Mouse (Mus musculus): ENCODE results near the gene Pank4.

The Pank4 gene

GRCm38 (mm10) chr4:154967173-154967572 is 3.2 kb downstream of the Pank4 start:
- no peak for DNase-seq (ENCODE audit: low spot score in 2 of 2)

DNA sequence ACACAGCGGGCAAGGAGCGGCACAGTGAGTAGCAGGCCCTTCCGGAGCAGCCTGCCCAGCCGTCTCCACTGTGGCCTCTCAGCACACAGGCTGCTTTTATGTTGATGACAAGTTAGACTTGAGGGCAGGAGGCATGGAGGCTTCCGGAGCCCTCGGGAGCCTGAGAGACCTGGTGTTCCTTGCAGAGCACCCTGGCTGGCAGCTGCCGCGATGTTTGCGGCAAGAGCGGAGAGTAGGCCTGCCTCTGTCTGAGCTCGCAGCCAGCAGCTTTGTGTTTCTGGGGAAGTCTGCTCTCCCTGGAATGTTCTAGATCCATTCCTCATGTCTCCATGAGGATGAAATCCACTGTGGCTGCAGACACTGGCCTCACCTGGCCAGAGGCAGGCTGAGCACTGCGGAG is 8.6 kb downstream of the Pank4 start:
- no peak for DNase-seq (ENCODE audit: low spot score in 2 of 2)

DNA sequence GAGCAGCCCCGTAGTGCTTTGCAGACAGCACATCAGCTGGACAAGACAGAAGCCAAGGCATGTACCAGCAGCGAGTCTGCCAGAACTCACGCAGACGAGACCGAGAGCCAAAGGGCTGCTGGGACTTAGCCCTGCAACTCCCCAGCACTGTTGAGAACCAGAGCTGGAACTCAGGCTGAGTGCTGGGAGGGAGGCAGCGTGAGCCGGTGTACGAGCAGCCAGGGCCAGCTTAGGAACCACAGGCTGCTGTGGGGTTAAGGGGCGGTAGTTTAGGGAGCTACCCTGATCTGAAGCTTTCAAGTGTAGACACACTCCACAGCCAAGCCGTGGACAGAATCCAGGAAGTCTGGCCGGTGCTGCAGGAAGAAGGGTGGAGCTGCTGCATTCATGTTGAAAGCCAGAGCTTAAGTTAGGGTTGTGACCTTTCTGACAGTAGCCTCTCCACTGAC is 10.3 kb downstream of the Pank4 start:
- DNase-seq (ENCODE audit: low spot score in 2 of 2) = no peak

DNA sequence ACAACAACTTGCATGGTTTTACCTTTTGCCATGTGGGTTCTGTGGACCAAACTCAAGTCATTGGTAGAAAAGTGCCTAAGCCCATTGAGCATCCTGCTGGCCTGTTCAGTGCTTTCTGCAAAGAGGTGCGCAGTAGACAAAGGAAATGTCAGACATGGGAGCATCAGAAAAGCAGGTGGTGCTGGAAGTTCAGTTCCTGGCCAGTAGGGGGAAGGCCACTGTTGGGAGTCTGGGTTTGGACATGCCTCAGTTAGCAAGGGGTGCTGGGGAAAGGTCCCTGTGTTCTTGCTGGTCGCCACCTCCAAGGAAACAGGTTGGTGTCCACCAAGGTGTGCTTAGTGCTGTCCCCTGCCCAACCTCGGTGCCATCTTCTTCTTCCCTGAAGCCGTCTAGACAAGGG is 16.2 kb downstream of the Pank4 start:
- DNase-seq (ENCODE audit: low spot score in 2 of 2) = no peak

DNA sequence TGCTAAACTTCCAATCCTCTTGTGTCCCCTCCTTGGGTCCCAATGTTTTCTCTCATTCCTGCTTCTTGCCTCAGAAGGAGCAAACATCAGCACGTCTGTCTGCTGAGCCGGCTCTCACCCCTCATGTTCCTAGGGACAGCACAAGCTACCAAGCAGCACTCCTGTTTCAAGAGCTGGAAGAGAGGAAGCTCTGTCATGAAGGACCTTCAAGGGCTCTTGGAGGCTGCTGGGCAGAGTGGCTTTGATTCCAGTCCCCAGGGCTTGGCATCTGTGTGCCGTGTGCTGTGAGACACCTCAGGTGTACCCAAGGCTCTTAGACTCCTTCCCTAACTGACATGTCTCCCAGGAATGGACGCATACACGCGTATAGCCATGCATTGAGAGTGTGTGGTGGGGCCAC is 17.2 kb downstream of the Pank4 start:
- DNase-seq (ENCODE audit: low spot score in 2 of 2) = no peak

- peak in 1 of 2 experiments; percentile 76 for DNase-seq (ENCODE audit: low spot score in 2 of 2)
These were observed 17.6 kb downstream of the Pank4 start for GRCm38 (mm10) chr4:154981530-154981929.

GRCm38 (mm10) chr4:154982247-154983120 is 18.6 kb downstream of the Pank4 start:
- no peak for DNase-seq (ENCODE audit: low spot score in 2 of 2)

DNA sequence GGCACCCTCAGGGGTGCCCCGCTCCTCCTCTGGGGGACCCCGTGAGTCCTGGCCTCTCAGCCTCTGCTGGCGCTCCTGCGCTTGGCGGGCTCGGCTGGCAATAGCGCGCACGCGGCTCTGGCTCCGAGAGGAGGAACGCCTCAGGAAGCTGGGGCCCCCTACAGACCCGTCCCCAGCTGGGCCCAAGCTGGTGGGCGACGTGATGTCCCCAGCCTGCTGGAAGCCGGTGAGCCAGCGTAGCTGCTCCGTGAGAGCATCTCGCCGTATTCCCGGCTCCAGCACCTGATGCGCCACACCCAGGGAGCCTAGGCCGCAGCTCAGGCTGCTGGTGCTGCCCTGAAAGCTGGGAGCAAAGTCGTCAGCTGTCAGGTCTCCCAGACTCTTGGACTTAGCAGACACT is 19.8 kb downstream of the Pank4 start:
- no peak for DNase-seq (ENCODE audit: low spot score in 2 of 2)

- no peak for DNase-seq (ENCODE audit: low spot score in 2 of 2)
These were observed 21.3 kb downstream of the Pank4 start for GRCm38 (mm10) chr4:154985151-154985777.

GRCm38 (mm10) chr4:154986096-154986495 is 22.2 kb downstream of the Pank4 start:
- DNase-seq (ENCODE audit: low spot score in 2 of 2) = peak; percentile 55 to 64

- no peak for DNase-seq (ENCODE audit: low spot score in 2 of 2)
These were observed 22.8 kb downstream of the Pank4 start for GRCm38 (mm10) chr4:154986750-154987149.

- no peak for DNase-seq (ENCODE audit: low spot score in 2 of 2)
These were observed 31.0 kb downstream of the Pank4 start for GRCm38 (mm10) chr4:154994876-154995275.

DNA sequence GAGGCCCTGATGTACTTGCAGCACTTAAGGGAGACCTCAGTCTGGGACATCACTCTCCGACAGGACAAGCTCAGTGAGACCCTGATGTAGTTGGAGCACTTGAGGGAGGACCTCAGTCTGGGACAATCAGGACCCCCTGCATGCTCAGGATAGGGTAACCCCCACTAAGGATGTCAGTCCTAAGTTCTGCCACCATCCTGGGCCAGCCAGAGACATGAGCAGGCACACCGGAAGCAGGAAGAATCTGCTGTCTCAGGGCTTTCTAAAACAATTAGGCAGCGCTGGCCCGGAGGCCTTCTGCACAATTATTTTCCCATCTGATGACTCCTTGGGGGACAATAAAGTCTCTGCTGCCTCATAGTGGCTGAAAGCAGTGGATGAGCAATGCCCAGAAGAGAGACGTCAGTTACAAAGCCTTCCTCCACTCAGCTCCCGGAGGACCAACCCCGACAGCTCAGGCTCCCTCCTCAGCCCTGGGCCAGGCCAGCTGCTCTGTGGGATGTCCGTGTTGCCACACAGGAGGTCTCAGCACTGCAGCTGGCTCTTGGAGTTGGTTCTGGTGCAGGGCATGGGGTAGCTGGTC is 32.7 kb downstream of the Pank4 start:
- DNase-seq (ENCODE audit: low spot score in 2 of 2) = no peak

- no peak for DNase-seq (ENCODE audit: low spot score in 2 of 2)
These were observed 35.5 kb downstream of the Pank4 start for GRCm38 (mm10) chr4:154999379-154999778.

DNA sequence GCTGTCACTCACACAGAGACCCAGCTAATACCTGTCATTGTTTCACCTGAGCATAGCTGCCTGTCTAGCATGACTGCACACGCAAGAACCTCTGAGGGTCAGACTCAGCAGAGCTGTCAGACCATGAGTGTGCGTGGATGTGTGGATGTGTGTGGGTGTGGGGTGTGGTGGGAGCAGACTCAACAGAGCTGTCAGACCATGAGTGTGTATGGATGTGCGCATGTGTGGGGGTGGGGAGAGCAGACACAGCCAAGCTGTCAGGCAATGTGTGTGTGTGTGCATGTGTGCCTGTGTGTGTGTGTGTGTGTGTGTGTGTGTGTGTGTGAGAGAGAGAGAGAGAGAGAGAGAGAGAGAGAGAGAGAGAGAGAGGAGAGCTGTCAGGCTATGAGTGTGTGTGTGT is 41.4 kb downstream of the Pank4 start:
- no peak for DNase-seq (ENCODE audit: low spot score in 2 of 2)

- no peak for DNase-seq (ENCODE audit: low spot score in 2 of 2)
These were observed 42.4 kb downstream of the Pank4 start for GRCm38 (mm10) chr4:155006296-155006695.

GRCm38 (mm10) chr4:155007641-155008040 is 43.7 kb downstream of the Pank4 start:
- DNase-seq (ENCODE audit: low spot score in 2 of 2) = no peak

DNA sequence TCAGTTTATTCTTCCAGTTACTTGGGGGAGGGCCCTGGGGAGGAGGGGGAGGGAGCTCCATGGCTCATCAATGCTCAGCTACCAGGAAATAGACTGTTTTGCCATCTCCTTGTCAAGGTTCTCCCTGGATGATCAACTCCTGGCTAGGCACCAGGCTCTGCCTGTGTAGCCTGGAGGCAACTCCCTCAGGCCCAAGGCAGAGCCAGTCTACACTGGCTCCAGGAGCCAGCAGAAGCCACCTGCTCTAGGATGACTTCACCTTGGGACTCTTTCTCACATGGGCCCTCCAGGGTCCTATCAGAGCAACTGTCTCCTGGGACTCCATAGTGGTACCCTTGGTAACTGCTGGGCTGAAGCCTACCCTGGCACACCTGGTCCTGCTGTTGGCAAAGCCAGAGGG is 44.2 kb downstream of the Pank4 start:
- DNase-seq (ENCODE audit: low spot score in 2 of 2) = no peak

GRCm38 (mm10) chr4:155009216-155009615 is 45.3 kb downstream of the Pank4 start:
- DNase-seq (ENCODE audit: low spot score in 2 of 2) = no peak

DNA sequence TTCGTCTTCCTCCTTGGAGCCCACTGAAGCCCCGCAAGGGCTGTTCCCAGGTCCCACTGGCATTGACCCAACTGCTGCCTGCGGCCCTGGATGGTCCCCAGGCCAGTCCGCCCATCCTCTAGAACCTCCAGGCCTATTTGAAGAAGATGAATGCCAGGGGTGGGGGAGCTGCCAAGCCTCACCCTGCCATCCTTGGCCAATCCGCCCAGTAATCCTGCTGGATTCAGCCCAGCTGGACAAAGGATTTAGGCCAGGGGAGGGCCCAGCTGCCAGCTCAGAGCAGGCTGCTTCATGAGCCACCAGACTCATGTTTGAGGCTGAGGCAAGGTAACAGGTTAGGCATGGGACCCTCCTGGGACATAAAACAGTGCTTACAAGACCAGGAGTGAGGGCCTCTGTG is 46.9 kb downstream of the Pank4 start:
- DNase-seq (ENCODE audit: low spot score in 2 of 2) = peak in 1 of 2 experiments; percentile 48

GRCm38 (mm10) chr4:155011312-155012025 is 47.5 kb downstream of the Pank4 start:
- DNase-seq (ENCODE audit: low spot score in 2 of 2) = no peak

DNA sequence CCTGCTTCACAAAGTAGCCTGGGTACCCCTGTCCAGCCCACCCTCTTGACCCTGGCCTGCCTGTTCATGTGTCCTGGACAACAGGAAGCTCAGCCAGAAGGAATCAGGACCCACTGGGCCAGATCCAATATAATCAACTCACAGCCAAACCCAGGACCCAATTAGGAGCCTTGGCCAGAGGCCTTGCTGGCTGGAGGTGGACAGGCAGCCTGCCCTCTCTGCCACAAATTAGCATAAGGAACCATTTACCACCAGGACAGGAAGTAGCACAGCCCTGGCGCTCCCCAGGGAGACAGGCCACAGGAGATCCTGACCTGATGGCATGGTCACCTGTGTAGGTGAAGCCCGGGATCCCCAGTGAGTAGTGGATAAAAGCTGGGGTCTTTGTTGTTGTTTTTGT is 48.2 kb downstream of the Pank4 start:
- DNase-seq (ENCODE audit: low spot score in 2 of 2) = no peak
